Mouse (Mus musculus): Measurements from ENCODE around the gene Mroh7. TPM values are rescaled to one million over a fixed set of nuclear protein-coding genes. Genes with fewer than 3 reads are reported as not detected.

Mroh7 gene
- total RNA-seq, 2 experiments from 2014 or later = 0.08 to 0.22 TPM

GRCm38 (mm10) chr4:106644218-106644610 lies 86.5 kb downstream of the Mroh7 start:
- DNase-seq (ENCODE audit: low spot score) = no peak
- intact Hi-C loops (cut with DNase I) = no loop called here

GRCm38 (mm10) chr4:106643483-106644217 lies 87.1 kb downstream of the Mroh7 start:
- no peak for DNase-seq (ENCODE audit: low spot score)
- intact Hi-C loops (cut with DNase I) = no loop called here

GRCm38 (mm10) chr4:106634086-106634479 lies 96.6 kb downstream of the Mroh7 start:
- intact Hi-C loops (cut with DNase I) = loop anchor here (5.0 kb wide), 2 partner anchors 38 to 528 kb away; no protein-coding TSS in a partner anchor
- DNase-seq (ENCODE audit: low spot score) = no peak

- intact Hi-C loops (cut with DNase I) = loop anchor here (5.0 kb wide), 2 partner anchors 39 to 529 kb away; no protein-coding TSS in a partner anchor
- DNase-seq (ENCODE audit: low spot score) = no peak
Observed at GRCm38 (mm10) chr4:106633281-106634085, 97.2 kb downstream of the Mroh7 start.

GRCm38 (mm10) chr4:106632313-106632712 lies 98.4 kb downstream of the Mroh7 start:
- no peak for DNase-seq (ENCODE audit: low spot score)
- intact Hi-C loops (cut with DNase I) = loop anchor here (5.0 kb wide), 2 partner anchors 40 to 530 kb away; no protein-coding TSS in a partner anchor

Other genes starting within 250 kb of the Mroh7 start
- not detected for gene Bsnd, start 238.6 kb downstream of the Mroh7 start, total RNA-seq (2021)
- gene Dhcr24, start 169.9 kb downstream of the Mroh7 start, total RNA-seq (2021) = 1 to 10 TPM; 2.4 TPM
- gene Lexm, start 113.7 kb downstream of the Mroh7 start, total RNA-seq (2021) = not detected
- gene Ttc22, start 108.5 kb downstream of the Mroh7 start, total RNA-seq (2021) = under 1 TPM in 1 of 2 experiments, not detected in 1; 0.08 TPM
- 1 to 10 TPM; 4.2 to 5.6 TPM for gene Pars2, start 79.9 kb downstream of the Mroh7 start, total RNA-seq (2021)
- gene Ttc4, start 52.0 kb downstream of the Mroh7 start, total RNA-seq (2021) = 10 to 100 TPM; 17.0 to 17.3 TPM
- under 1 TPM; 0.39 to 0.64 TPM for gene Fam151a, start 3.0 kb upstream of the Mroh7 start, total RNA-seq (2021)
- gene Acot11, start 74.1 kb upstream of the Mroh7 start, total RNA-seq (2021) = 10 to 100 TPM; 28.6 to 37.1 TPM
- 10 to 100 TPM; 41.6 to 45.0 TPM for gene Ssbp3, start 179.8 kb upstream of the Mroh7 start, total RNA-seq (2021)

Measured in heart, postnatal 25 days (tissue).